Mouse (Mus musculus) G1E (cell line): ENCODE data around the gene Cldn34b2.

ENCODE experiments used
- CTCF ChIP-seq: IDR thresholded peaks from 2 replicates; pipeline ENCODE4 v1.5.1; 2012; ENCODE audit warnings: low read depth, low read length, inconsistent platforms, mixed read lengths
- TAL1 ChIP-seq: conservative IDR thresholded peaks from 2 replicates; pipeline ENCODE4 v1.6.1; 2012; ENCODE audit warnings: low read depth, low read length, inconsistent platforms, mixed read lengths

DNA sequence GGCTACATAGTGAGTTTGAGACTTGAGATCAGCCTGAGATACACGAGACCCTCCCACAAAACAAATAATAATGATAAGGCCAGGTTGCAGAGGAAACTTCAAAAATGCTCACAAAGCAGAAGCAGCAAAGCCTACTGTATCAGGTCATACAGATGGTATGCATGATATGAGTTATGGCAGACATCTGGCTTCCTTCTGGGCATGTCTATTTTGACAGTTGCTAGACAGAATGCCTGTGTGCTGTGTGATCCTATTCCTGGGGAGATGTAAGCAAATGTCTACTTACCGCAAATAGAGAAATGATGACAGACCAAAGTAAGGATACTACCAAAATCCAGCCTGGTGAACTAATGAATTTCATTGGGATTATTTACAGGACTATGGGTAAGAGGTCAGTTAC lies 38.1 kb upstream of the Cldn34b2 start:
- TF ChIP-seq TAL1 (no peak), CTCF (no peak)
